Mouse (Mus musculus): Measurements from ENCODE around the gene Mrpl46. TPM values are rescaled to one million over a fixed set of nuclear protein-coding genes. Genes with fewer than 3 reads are reported as not detected.
A peak's percentile ranks its signal among the peaks of the same experiment; 100 is the strongest.

The Mrpl46 gene
- total RNA-seq (2021) = 40.3 and 47.7 TPM in 2 replicates
- long read RNA-seq, experiment 1, transcript Mrpl46-201 (4 exons, 1,134 nt) = major isoform, 69 of 72 reads
- long read RNA-seq, experiment 1, partial matches to known transcripts = 0 of 72 reads
- long read RNA-seq, experiment 1, other reads (novel, unspliced or antisense) = 3 of 72 reads
- long read RNA-seq, experiment 2, transcript Mrpl46-201 (4 exons, 1,134 nt) = major isoform, 62 of 65 reads
- long read RNA-seq, experiment 2, partial matches to known transcripts = 0 of 65 reads
- long read RNA-seq, experiment 2, other reads (novel, unspliced or antisense) = 3 of 65 reads

DNA sequence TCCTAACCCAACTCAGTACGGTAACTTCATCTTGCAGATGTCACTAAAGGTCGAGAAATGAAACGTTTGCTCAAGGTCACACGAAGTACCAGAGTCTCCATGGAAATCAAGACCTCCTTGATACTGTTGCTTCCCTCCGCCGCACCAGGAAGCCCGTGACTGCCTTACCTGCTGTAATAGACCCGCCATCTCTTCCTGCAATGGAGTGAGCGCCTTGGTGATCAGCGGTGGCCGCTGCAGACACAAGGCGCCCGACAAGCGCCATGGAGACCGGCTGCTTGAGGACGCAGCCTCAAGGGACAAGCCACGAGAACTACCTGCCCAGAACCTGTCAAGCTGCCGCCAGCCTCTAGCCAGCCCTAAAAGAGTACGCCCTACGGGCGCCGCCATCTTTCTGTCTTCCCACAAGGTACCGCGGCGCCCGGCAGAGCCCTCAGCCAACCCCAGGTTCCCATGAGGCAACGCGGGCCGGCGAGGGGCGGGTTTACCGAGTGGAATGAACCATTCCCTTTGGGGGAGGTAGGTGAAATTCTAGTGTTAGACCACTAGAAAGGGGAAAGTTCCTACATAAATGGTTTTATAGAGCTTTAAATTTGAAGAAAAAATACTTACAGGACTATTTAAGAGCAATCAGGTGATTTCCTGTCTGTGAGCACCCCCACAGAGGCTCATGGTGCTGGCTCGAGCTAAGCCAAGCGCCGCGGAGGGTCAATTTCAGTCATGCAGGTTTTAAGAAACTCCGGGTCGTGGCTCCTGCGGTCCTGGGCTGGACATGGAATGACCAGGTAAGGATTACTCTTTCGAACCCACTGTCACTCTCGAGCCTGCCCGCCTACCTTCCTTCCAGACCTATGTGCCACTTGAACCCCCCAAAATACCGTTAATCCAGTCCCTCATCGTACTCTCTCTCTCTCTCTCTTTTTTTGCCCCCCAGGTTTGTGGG is at the start of gene Mrpl46, which contains the start of gene Mrps11:
TSS of gene Mrpl46 (minus strand) at position 893 of the 943 bp plus-strand sequence.
TSS of gene Mrps11 (plus strand) at position 481 of the 943 bp plus-strand sequence.
- DNase-seq = peak; percentile 94

DNA sequence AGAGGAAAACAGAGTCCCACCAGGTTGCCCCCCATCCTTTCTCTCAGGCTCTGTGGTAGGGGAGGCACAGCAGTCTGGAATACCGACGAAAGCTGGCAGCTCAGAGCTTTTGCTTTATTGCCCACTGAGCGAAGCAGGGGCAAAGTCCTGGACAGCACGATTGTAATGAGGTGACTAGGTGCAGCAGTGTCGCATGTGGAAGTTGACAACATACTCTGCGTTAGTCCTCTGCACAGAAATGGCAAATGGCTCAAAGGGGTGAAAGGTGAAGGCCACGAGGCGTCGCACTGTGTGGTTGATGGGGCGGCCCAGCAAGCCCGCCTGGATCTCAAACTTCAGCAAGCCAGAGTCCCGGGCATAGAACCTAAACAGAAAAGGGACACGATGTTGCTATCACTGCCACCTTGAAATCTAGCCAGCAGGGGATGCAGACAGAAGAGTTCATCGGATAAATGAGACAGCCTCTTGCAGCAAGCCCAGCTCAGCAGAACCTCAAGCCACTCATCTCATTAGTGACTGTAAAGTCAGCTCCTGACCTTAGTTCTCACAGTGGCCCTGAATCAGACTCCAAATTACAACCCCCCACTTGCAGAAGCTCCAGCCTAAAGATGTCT is 44.5 kb upstream of the Mrpl46 start:
- DNase-seq = peak; percentile 34

DNA sequence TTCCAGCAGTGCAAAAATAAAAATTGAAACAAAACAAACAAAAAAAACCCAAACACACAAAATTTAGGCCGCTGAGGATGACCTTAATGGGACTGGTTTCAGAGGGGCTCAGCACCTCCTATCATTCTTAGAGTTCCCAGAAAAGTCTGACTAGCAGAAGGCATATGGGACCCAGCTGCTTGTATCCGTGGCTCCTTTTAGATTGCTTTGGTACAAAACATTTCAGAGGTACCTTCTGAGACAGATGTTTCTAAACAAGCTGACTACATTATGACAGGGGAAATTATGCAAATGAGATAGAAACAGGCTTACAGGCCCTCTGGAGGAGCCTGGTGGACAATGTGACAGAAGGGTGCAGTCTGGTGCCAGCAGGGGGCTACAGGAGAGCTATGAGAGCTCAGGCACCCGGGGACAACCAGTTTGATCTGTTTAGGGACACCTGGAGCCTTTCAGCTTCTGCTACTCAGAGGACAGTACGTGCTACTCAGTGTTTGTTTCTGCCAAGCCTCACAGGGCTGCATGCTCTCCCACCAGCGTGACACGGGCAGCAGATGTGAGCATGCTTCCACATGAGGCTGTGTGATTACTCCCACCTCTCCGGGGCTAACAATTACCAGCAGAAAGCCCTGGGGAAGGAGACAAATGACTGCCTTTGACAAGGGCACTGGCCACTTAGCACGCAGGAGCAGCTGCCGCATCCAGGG is 43.5 kb upstream of the Mrpl46 start:
- peak; percentile 49 for DNase-seq

DNA sequence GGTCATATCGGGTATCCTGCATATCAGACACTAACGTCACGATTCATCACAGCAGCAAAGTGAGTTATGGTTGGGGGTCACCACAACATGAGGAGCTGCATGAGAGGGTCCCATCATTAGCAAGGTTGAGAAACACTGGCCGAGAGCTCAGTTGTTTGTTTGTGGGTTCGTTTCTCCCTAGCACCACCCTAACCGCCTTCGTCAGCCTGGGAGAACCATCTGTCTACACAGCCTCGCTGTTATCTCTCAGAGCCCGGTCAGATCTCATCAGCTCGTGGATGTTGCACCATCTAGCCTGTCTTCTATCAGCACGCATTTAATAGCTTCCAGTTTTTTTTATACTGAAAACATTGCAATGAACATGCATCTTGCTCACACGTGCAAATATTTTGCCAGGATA is 35.0 kb upstream of the Mrpl46 start:
- no peak for DNase-seq

DNA sequence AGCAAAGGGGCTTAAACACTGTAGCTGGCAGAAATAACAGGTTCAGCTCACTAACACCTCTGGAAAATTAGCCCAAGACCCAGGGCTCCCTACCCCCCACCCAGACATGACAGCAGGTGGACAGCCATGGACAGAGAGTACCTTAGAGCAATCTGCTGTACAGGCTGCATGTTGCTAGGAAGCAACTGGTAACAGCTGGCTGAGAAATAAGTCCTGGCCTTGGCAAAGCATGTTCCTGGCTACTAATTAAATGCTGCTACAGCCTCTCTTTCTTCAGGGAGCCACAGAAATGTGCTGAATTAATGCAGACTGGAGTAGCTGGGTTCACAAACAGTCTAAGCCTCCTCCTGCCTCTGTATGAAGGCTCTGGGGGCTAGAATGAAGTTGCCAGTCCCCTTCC is 31.4 kb upstream of the Mrpl46 start:
- no peak for DNase-seq

DNA sequence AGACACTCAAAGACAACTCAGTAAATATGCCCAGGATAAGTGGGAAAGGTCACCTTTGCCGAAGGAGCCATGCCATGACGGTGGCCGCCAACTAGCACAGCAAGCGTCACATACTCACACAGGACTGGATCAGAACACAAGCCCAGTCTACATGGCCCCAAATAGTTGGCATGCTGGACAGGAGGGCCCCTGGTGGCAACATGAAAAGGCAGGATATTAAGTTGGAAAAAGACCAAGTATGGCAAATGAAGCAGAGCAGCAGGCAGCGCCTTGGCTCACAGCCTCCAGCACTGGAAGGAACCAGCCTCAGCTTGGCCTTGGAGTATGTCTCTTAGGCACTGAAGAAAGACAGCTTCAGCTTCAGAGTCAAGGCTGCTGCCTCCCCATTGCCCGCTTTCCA is 30.5 kb upstream of the Mrpl46 start:
- peak; percentile 46 for DNase-seq

DNA sequence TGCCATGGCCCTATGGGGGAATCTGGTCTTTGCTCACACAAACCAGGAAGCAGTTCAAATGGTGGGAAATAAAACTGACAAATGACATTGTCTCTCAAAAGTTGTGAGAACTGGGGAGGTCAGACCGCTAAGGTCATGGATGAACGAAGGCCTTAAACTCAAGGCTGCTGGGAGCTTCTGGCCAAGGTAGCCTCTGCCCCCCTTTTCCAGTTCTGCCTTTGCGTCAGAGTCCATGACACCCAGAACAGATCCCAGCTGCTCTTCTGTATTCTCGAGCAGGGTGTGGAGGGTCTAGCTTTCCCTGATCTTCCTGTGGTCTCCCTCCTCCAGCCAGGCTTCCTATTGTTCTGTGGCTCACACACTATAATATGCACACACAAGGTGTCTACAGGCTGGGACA is 23.9 kb upstream of the Mrpl46 start:
- peak; percentile 29 for DNase-seq

DNA sequence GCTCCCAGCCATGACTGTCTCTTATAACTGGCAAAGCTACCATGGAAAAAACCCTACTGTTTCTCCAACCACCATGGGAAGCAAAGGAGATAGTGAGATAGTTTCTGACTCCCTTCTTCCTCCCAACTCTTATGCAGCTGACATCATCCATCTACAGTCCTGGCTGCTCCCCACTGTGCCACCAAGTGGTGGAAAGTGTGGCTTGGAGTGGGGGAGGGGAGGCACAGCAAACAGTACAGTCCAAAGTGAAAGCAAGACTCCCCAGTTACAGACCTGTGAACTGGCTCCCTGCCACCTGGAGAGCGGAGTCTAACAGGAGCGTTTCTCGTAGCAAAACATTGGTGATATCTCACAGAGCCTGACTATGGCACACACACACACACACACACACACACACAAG is 20.5 kb upstream of the Mrpl46 start:
- DNase-seq = peak; percentile 64

DNA sequence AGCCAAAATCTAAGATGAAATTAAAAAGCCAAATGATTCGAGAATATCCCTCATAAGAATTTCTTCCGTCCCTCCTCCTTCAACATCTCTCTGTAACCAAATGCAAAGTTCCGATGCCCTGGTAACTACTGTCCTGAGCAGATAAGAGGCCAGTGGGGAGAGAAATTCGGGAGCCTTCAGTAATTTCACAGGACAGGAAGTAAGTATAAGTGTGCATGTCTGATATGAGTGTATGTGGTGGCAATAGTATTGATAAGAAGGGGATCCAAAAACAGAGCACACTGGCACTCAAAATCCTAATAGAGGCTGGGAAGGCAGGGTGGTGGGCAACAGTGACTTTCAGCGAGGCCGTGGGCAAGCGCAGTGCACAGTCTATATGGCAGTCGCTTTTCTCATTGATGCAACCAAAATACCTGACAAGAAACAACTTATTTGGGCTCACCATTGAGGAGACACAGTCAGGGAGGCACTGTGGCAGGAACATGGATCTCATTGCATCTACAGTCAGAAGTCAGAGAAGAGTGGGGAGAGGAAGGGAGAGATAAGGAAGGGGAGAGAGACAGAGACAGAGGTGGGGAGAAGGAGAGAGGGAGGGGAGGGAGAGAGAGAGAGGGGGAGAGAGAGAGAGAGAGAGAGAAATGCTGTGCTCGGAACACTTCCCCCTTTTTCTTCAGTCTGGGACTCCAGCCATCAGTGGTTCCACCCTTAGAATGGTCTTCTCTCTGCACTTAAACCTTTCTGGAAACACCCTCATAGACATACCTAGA is 16.6 kb upstream of the Mrpl46 start:
- no peak for DNase-seq

DNA sequence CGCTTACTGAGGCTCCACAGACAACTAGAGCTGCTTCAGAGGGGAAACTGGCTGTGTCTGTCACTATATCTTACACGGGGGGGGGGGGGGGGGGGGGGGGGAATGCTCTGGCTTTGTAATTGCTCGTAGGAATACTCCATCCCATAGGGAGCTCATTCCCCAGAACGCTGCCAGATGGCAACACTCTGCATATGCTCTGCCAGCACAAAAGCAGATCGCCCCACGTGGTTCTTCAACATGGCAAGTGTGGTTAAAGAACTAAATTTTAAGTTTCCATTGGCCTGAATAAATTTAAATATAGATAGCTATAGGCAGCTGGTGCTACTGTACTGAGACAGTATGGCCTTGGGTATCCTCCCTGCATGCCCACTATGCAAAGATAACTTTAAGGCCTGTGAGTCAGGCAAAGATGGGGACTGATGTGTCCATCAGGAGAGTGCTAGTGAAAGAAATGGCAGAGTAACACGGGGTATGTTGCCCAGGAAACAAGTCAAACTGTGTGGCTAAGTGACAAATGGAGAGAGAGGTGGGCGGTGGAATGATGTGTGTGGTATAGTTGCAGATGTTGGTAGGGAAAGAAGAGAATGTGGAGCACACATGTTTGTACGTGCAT is 14.6 kb upstream of the Mrpl46 start:
- peak; percentile 40 for DNase-seq

DNA sequence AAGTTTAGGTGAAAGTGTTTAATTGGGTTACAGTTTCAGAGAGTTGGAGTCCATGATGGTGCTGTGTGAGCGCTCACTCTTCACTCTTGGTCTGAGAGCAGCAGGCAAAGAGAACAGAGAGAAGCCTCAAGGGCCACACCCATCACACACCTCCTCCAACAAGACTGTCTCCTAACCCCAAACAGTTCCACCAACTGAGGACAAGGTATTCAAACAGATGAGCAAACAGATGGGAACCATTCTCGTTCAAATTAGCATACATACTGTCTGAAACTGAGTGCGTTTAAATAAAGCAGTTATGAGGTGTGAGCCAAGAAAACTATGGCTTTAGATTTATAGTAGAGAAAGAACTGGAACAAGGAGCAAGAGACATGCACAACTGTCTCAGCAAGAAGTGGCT is 13.3 kb upstream of the Mrpl46 start:
- no peak for DNase-seq

DNA sequence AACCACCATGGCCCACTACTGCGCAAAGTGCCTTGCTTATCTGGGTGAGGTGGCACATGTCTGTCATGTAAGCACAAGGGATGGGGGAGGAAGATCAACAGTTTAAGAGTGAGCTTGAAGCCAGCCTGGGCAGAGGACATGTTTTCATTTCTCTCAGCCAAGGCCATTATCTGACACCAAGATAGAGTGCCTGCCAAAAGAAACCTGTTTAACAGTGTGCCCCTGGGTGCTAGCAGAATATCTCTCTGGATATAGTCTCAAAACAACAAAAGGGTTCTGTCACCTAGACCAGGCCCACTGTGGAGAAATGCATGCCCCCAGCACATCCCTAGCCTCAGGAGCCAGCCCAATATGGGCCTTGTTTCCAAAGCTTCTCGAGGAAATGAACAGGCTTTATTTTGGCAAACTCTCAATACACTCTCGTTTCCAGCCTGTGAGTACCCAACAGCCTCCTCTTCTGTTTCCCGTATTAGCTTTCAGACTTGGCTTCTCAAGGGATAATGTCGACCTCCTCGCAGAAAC is 11.3 kb upstream of the Mrpl46 start:
- DNase-seq = peak; percentile 22

DNA sequence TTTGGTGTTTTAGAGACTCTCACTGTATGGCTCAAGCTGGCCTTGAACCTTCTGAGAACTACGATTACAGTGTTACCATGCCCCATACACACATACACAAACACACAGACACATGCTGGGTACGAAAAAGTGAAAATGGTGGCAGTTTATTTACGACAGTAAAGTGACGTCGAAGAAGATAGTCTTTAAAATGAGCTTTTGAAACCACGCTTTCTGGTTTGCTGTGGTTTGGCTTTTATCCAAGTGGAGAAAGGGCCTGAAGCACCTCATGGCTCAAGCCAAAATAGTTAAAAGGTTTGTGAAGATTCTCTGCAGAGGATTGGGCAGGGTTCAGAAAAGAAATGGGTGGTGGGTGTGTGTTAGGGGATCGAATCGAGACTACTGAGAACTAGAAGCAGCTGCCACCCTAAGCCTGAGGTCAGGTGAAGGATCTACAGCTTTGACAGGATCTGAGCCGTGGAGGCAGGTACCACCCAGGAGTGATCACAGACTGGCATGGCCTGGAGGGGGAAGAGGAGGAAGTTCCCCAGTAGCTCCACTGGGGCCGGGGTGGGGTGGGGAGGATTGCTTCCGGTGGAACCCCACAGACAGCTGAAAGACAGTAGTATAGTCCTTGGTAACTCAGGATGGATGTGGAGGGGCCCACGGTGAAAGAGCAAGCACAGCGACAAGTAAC is 10.7 kb upstream of the Mrpl46 start:
- DNase-seq = no peak

DNA sequence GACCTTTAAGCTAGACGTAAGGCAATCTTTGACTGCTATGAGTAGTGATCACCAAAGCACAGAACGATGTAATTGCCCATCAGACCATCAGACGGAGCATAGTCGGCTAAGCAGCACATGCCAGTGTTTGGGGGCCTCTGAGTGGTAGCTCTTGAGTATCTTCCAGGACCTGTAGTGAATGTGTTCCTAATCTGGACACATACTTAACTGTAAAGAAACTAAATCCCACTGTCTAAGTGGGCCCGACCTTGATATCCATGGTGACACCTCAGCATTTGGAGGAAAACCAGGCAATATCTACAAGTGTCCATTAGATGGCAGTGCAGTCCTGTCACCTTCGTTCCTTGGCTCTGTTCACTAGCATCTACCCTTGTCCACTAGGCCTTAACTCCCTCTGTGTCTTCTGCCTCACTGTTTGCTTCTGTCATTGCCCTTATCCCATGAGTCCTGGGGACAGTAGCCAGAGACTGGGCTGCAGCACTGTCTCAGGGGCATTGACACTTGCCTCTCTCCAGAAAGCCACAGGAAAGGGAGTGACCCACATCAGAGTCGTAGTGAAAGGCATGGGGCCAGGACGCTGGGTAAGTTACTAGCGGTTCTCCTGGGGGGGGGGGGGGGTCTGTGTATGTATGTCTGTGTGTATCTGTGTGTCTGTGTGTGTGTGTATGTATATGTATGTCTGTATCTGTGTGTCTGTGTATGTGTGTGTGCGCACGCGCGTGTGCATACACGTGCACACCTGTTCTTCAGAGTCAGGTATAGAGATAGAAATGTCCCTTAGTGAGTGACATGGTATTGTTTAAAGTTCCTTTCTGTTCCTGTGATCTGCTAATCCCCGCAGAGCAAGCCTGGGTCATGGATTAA is 8.3 kb upstream of the Mrpl46 start:
- peak; percentile 67 for DNase-seq

DNA sequence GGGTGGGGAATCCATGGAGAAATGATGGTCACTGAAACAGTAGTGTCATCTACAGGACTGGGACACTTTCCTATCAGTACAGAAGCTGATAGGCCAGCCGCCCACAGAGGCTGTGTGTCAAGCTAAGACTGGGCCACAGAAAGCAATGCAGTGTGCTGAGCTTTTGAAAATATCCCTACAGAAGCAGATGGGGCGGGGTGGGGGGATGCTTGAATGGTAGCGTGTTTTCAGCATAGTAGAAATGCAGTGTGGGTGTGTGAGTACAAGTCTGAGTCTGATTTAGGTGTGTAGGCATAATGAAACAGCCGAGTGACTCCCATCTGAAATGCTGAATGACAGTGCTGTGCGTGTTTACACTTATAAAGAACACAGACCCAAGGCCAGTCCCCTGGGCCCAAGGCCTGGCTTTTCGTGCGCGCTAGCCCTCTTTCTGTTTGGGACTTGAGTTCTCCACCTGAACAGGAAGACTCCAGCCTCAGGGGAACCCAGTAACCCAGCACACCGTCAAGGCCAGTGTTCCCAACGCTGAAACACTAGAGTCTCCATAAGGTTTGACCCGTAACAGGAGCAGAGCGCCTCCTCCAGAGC is 4.6 kb upstream of the Mrpl46 start:
- DNase-seq = peak; percentile 50

DNA sequence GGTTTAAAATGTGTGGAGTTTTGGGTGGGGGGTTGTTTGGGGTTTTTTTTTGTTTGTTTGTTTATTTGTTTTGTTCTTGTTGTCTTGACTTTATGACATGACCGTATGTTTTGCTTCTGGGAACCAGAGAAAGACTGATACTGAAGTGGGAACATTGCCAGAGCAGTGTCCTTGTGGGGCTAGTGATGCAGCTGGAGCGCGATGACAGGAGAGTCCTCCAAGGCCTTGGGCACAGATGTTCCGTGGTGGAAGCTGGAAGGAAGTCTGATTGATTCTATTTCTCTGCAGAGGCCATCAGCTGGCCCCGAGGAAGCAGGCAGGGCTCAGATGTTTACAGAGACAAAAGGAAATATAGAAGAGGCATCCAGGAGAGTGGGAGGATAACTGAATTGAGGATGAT is 2.6 kb upstream of the Mrpl46 start:
- peak; percentile 88 for DNase-seq

DNA sequence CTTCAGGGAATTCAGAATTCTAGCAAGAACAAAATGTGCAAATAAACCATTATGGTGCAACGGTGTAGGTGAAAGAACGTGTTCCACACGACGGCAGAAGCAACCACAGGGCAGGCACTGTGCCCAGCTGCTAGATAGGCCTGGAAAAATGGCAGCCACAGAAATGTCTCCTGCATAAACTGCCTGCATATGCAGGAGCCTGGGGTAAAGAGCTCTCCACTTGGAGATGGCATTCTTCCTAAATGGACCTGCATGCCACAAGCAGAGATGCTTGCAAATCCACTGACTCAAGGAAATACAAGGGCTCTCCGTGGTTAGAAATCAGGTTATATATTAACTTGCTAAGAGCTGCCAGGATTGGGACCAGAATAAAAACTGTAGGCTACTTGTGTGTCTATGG is 4.6 kb downstream of the Mrpl46 start:
- DNase-seq = no peak

DNA sequence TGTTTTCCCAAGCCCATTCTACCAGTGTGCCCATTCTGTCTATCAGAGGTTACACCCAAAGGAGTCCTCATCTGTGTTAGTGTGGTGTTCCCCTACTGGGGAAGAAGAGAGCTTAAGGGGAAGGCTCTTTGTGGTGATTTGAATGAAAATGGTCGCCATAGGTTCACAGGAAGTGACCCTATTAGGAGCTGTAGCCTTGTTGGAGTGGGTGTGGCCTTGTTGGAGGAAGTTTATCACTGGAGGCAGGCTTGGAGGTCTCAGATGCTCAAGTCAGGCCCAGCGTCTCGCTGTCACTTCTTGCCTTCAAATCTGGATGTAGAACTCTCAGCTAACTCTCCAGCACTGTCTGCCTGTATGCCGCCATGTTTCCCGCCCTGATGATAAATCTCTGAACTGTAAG is 12.4 kb downstream of the Mrpl46 start:
- no peak for DNase-seq
